Mouse (Mus musculus): Measurements from ENCODE around the gene Sgsm3. TPM values are rescaled to one million over a fixed set of nuclear protein-coding genes. Genes with fewer than 3 reads are reported as not detected.

Gene Sgsm3
- polyA plus RNA-seq, 1 experiment from 2014 or later = 26.8 TPM

DNA sequence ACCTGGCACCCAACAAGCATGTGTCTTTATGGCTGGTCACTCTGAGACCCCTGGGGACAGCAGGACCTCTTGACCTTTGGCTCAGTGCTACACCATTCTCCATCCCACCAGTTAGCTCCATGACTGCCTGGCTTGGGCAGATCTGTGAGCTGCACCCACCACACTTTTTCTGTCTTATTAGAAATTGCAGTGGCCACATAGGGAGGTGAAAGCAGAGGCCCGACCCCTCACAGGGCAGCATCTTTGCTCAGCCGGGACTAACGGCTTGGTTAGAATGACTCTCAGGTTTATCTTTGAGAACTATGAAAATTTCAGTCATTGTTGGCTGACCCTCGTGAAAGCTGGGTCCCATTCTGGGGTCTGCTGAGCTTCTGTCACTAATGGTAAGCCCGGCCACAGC lies 49.3 kb downstream of the Sgsm3 start:
- Histone ChIP-seq H3K27me3 (ENCODE audit: control insufficient read depth, insufficient read depth, low read length) (no peaks in the 10 kb centered on the region), H3K4me1 (ENCODE audit: control insufficient read depth, insufficient read depth, low read length) (peaks cover 3% of the 10 kb centered on the region; the same call in 1 of the 2 replicates), H3K9me3 (ENCODE audit: control insufficient read depth, low read length) (no peaks in the 10 kb centered on the region), H3K4me2 (no peak overlapping the region), H3K9ac (ENCODE audit: low read length) (no peak overlapping the region), H3K36me3 (ENCODE audit: control insufficient read depth, insufficient read depth, low read length) (no peaks in the 10 kb centered on the region), H3K4me3 (ENCODE audit: low read depth, low read length) (no peak overlapping the region), H3K27ac (ENCODE audit: low read depth, low read length) (no peak overlapping the region)
- ATAC-seq (ENCODE audit: low FRiP score) (no peak), DNase-seq (ENCODE audit: low spot score, missing footprints) (no peak)
- WGBS = 84% methylated on average over 5 of the region's 5 CpGs

- no peak overlapping the region for H3K9ac ChIP-seq (ENCODE audit: low read length)
- ATAC-seq (ENCODE audit: low FRiP score) (no peak), DNase-seq (ENCODE audit: low spot score, missing footprints) (peak; percentile 97)
These were observed 50.0 kb downstream of the Sgsm3 start for GRCm38 (mm10) chr15:81027378-81028173.

GRCm38 (mm10) chr15:81030891-81031425 lies 53.4 kb downstream of the Sgsm3 start:
- H3K27me3 ChIP-seq (ENCODE audit: control insufficient read depth, insufficient read depth, low read length) = no peaks in the 10 kb centered on the region
- H3K9ac ChIP-seq (ENCODE audit: low read length) = no peak overlapping the region
- H3K36me3 ChIP-seq (ENCODE audit: control insufficient read depth, insufficient read depth, low read length) = no peaks in the 10 kb centered on the region
- no peak overlapping the region for H3K27ac ChIP-seq (ENCODE audit: low read depth, low read length)
- ATAC-seq (ENCODE audit: low FRiP score) = no peak
- no peak overlapping the region for H3K4me3 ChIP-seq (ENCODE audit: low read depth, low read length)
- peaks cover 3% of the 10 kb centered on the region; the same call in 1 of the 2 replicates for H3K4me1 ChIP-seq (ENCODE audit: control insufficient read depth, insufficient read depth, low read length)
- no peak overlapping the region for H3K4me2 ChIP-seq
- no peaks in the 10 kb centered on the region for H3K9me3 ChIP-seq (ENCODE audit: control insufficient read depth, low read length)
- 52% methylated on average over 10 of the region's 10 CpGs for WGBS
- DNase-seq (ENCODE audit: low spot score, missing footprints) = no peak

More at GRCm38 (mm10) chr15:81027378-81028173, 50.0 kb downstream of the Sgsm3 start:
- Histone ChIP-seq H3K9me3 (ENCODE audit: control insufficient read depth, low read length) (no peaks in the 10 kb centered on the region), H3K27me3 (ENCODE audit: control insufficient read depth, insufficient read depth, low read length) (no peaks in the 10 kb centered on the region), H3K4me3 (ENCODE audit: low read depth, low read length) (no peak overlapping the region), H3K27ac (ENCODE audit: low read depth, low read length) (no peak overlapping the region), H3K36me3 (ENCODE audit: control insufficient read depth, insufficient read depth, low read length) (no peaks in the 10 kb centered on the region), H3K4me2 (no peak overlapping the region), H3K4me1 (ENCODE audit: control insufficient read depth, insufficient read depth, low read length) (peaks cover 3% of the 10 kb centered on the region; the same call in 1 of the 2 replicates)
- 42% methylated on average over 8 of the region's 8 CpGs for WGBS

DNA sequence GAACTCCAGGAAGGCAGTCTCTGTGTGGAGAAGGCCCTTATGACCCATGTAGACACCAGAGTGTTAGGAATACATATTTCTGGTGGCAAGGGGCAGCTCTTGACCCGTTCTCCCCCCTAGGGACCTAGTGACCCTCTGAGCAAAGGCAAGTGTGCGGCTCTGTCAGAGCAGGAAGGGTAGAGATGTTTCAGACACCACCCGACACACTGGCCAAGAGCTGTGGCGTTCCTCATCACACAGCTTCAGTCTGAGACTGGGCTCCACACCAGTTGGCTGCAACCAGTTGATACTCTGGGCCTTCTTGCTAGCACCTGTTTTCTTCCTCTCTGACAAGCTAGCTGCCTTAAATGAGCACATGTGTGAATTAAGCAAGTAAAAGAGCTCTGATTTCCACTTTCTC lies 54.0 kb downstream of the Sgsm3 start:
- H3K4me3 ChIP-seq (ENCODE audit: low read depth, low read length) = no peak overlapping the region
- H3K9ac ChIP-seq (ENCODE audit: low read length) = no peak overlapping the region
- WGBS = 83% methylated on average over 4 of the region's 4 CpGs
- no peaks in the 10 kb centered on the region for H3K36me3 ChIP-seq (ENCODE audit: control insufficient read depth, insufficient read depth, low read length)
- no peaks in the 10 kb centered on the region for H3K27me3 ChIP-seq (ENCODE audit: control insufficient read depth, insufficient read depth, low read length)
- H3K9me3 ChIP-seq (ENCODE audit: control insufficient read depth, low read length) = no peaks in the 10 kb centered on the region
- no peak overlapping the region for H3K4me2 ChIP-seq
- H3K4me1 ChIP-seq (ENCODE audit: control insufficient read depth, insufficient read depth, low read length) = peaks cover 3% of the 10 kb centered on the region; the same call in 1 of the 2 replicates
- no peak overlapping the region for H3K27ac ChIP-seq (ENCODE audit: low read depth, low read length)
- no peak for DNase-seq (ENCODE audit: low spot score, missing footprints)
- ATAC-seq (ENCODE audit: low FRiP score) = no peak

DNA sequence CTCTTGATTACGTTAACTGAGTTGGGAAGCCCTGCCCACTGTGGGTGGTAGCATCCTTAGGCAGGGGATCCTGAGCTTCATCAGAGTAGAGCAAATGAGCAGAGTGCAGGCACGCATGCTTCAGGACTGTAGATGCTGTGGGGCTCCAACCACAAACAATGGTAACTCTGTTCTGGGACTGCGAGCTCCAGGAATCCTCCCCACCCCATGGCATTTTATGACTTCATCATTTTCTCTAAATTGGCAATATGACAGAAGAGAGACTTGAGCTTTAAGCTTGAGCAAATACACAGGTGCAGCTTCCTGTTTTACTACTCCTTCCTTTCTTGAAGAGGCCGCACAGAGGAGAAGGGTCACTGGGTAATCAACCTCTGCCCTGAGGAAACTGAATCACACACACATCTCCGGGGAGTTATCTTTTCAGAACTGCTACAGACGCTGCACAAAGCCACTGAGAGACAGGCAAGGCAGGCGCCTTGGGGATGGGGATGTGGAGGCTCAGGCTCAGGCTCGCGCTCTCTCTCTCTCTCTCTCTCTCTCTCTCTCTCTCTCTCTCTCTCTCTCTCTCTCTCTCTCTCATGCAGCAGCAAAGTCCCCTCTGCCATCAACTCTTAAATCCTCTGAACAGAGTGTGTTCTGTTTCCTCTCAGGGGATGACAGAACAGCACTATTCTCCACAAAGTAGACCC lies 55.5 kb downstream of the Sgsm3 start:
- DNase-seq (ENCODE audit: low spot score, missing footprints) = no peak
- Histone ChIP-seq H3K27ac (ENCODE audit: low read depth, low read length) (no peak overlapping the region), H3K36me3 (ENCODE audit: control insufficient read depth, insufficient read depth, low read length) (no peaks in the 10 kb centered on the region), H3K4me1 (ENCODE audit: control insufficient read depth, insufficient read depth, low read length) (peaks cover 3% of the 10 kb centered on the region; the same call in 1 of the 2 replicates), H3K9me3 (ENCODE audit: control insufficient read depth, low read length) (no peaks in the 10 kb centered on the region), H3K9ac (ENCODE audit: low read length) (no peak overlapping the region), H3K27me3 (ENCODE audit: control insufficient read depth, insufficient read depth, low read length) (no peaks in the 10 kb centered on the region), H3K4me3 (ENCODE audit: low read depth, low read length) (no peak overlapping the region), H3K4me2 (no peak overlapping the region)
- ATAC-seq (ENCODE audit: low FRiP score) = no peak
- WGBS = 64% methylated on average over 9 of the region's 9 CpGs

- no peak for ATAC-seq (ENCODE audit: low FRiP score)
- 83% methylated on average over 6 of the region's 6 CpGs for WGBS
- Histone ChIP-seq H3K36me3 (ENCODE audit: control insufficient read depth, insufficient read depth, low read length) (no peaks in the 10 kb centered on the region), H3K9ac (ENCODE audit: low read length) (no peak overlapping the region), H3K27ac (ENCODE audit: low read depth, low read length) (no peak overlapping the region), H3K9me3 (ENCODE audit: control insufficient read depth, low read length) (no peaks in the 10 kb centered on the region), H3K4me1 (ENCODE audit: control insufficient read depth, insufficient read depth, low read length) (peaks cover 3% of the 10 kb centered on the region; the same call in 1 of the 2 replicates), H3K4me3 (ENCODE audit: low read depth, low read length) (no peak overlapping the region), H3K27me3 (ENCODE audit: control insufficient read depth, insufficient read depth, low read length) (no peaks in the 10 kb centered on the region), H3K4me2 (no peak overlapping the region)
- DNase-seq (ENCODE audit: low spot score, missing footprints) = no peak
These were observed 56.6 kb downstream of the Sgsm3 start for GRCm38 (mm10) chr15:81034119-81034518.

DNA sequence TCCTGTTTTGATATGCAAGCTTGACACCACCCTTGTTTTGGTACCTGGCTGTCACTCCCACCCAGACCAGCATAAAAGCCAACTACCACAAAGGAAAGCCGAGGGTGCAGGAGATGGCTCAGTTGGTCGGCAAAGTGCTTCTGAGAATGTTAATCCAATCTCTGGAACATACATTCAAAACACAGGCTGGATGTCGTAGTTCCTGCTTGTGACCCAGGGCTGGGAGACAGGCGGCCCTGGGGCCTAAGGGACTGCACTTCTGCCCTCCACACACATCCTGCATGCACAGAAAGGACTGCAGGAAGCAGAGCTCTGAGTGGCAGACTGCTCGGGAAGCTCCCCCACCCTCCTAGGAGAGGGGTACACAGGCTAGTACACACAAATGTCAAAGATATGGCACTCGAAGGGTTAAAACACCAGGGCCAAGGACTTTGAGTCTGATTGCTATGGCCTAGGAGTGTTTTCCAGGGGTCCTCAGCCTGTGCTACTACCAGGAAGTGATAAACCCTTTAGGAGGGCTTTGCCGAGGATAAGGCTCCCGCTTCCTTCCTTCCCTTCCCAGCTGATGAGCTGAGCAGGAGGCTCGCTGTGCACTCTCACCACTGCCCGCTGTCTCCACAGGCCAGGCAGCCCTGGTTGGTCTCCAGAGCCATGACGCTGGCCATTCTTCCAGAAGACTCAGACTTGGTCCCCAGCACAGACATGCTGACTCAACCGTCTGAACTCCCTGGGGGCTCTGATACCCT lies 58.0 kb downstream of the Sgsm3 start:
- peaks cover 3% of the 10 kb centered on the region; the same call in 1 of the 2 replicates for H3K4me1 ChIP-seq (ENCODE audit: control insufficient read depth, insufficient read depth, low read length)
- no peaks in the 10 kb centered on the region for H3K27me3 ChIP-seq (ENCODE audit: control insufficient read depth, insufficient read depth, low read length)
- no peaks in the 10 kb centered on the region for H3K9me3 ChIP-seq (ENCODE audit: control insufficient read depth, low read length)
- H3K4me3 ChIP-seq (ENCODE audit: low read depth, low read length) = no peak overlapping the region
- ATAC-seq (ENCODE audit: low FRiP score) = no peak
- DNase-seq (ENCODE audit: low spot score, missing footprints) = no peak
- H3K27ac ChIP-seq (ENCODE audit: low read depth, low read length) = no peak overlapping the region
- H3K36me3 ChIP-seq (ENCODE audit: control insufficient read depth, insufficient read depth, low read length) = no peaks in the 10 kb centered on the region
- no peak overlapping the region for H3K9ac ChIP-seq (ENCODE audit: low read length)
- WGBS = 78% methylated on average over 12 of the region's 12 CpGs
- H3K4me2 ChIP-seq = no peak overlapping the region

GRCm38 (mm10) chr15:81038419-81038818 lies 60.9 kb downstream of the Sgsm3 start:
- Histone ChIP-seq H3K9me3 (ENCODE audit: control insufficient read depth, low read length) (no peaks in the 10 kb centered on the region), H3K4me2 (no peak overlapping the region), H3K36me3 (ENCODE audit: control insufficient read depth, insufficient read depth, low read length) (no peaks in the 10 kb centered on the region), H3K27me3 (ENCODE audit: control insufficient read depth, insufficient read depth, low read length) (no peaks in the 10 kb centered on the region), H3K9ac (ENCODE audit: low read length) (no peak overlapping the region), H3K4me3 (ENCODE audit: low read depth, low read length) (no peak overlapping the region), H3K27ac (ENCODE audit: low read depth, low read length) (no peak overlapping the region), H3K4me1 (ENCODE audit: control insufficient read depth, insufficient read depth, low read length) (no peaks in the 10 kb centered on the region)
- DNase-seq (ENCODE audit: low spot score, missing footprints) (no peak), ATAC-seq (ENCODE audit: low FRiP score) (no peak)
- 94% methylated on average over 5 of the region's 5 CpGs for WGBS
